Mouse (Mus musculus) MEL (cell line): ENCODE data around the gene Golga1.

Experiments
- BHLHE40 ChIP-seq: IDR thresholded peaks from 2 replicates; pipeline ENCODE4 v1.6.1; 2012; ENCODE audit warnings: low read depth, mild to moderate bottlenecking, inconsistent platforms, low read length, improper control_type of control experiment, borderline replicate concordance
- CTCF ChIP-seq, 3 experiments: IDR thresholded peaks in 2 of 3; conservative IDR thresholded peaks in 1 of 3; 2 replicates each; pipeline ENCODE4 v1.5.1; 2011 to 2012; ENCODE audit warnings: low read length in 3 of 3, low read depth in 2 of 3, mild to moderate bottlenecking in 2 of 3, improper control_type of control experiment in 1 of 3, inconsistent platforms in 1 of 3, mixed read lengths in 1 of 3, moderate library complexity in 1 of 3; ENCODE audit not compliant: control insufficient read depth in 1 of 3, insufficient read depth in 1 of 3, poor library complexity in 1 of 3, severe bottlenecking in 1 of 3
- EP300 ChIP-seq, 2 experiments: IDR thresholded peaks; 2 replicates each; pipeline ENCODE4 v1.6.1; 2011; ENCODE audit warnings: improper control_type of control experiment in 2 of 2, low read length in 2 of 2, low read depth in 1 of 2, mild to moderate bottlenecking in 1 of 2
- GATA1 ChIP-seq: IDR thresholded peaks from 2 replicates; pipeline ENCODE4 v1.6.1; 2011; ENCODE audit warnings: low read depth, low read length, improper control_type of control experiment
- HCFC1 ChIP-seq: IDR thresholded peaks from 2 replicates; pipeline ENCODE4 v1.6.1; 2012; ENCODE audit warnings: low read depth, mild to moderate bottlenecking, inconsistent platforms, low read length, improper control_type of control experiment, moderate library complexity
- MAFK ChIP-seq: IDR thresholded peaks from 2 replicates; pipeline ENCODE4 v1.6.1; 2011; ENCODE audit warnings: low read depth, mild to moderate bottlenecking, low read length, improper control_type of control experiment, borderline replicate concordance
- MAZ ChIP-seq: IDR thresholded peaks from 2 replicates; pipeline ENCODE4 v1.6.1; 2012; ENCODE audit warnings: low read depth, mild to moderate bottlenecking, inconsistent platforms, low read length, improper control_type of control experiment
- POLR2A ChIP-seq, 2 experiments: IDR thresholded peaks; 2 replicates each; pipeline ENCODE4 v1.6.1; 2011 to 2012; ENCODE audit warnings: low read length in 2 of 2, mild to moderate bottlenecking in 2 of 2, control low read depth in 1 of 2, improper control_type of control experiment in 1 of 2, low read depth in 1 of 2, moderate library complexity in 1 of 2; ENCODE audit not compliant: control insufficient read depth in 1 of 2, insufficient read depth in 1 of 2, poor library complexity in 1 of 2
- POLR2AphosphoS2 ChIP-seq: IDR thresholded peaks from 2 replicates; pipeline ENCODE4 v1.6.1; 2011; ENCODE audit warnings: low read length, improper control_type of control experiment
- POLR2AphosphoS5 ChIP-seq: IDR thresholded peaks from 2 replicates; pipeline ENCODE4 v1.6.1; 2012; ENCODE audit warnings: low read depth, borderline replicate concordance, mild to moderate bottlenecking, inconsistent platforms, low read length, moderate library complexity, mixed read lengths
- SMC3 ChIP-seq: IDR thresholded peaks from 2 replicates; pipeline ENCODE4 v1.6.1; 2011; ENCODE audit warnings: low read depth, low read length, improper control_type of control experiment

DNA sequence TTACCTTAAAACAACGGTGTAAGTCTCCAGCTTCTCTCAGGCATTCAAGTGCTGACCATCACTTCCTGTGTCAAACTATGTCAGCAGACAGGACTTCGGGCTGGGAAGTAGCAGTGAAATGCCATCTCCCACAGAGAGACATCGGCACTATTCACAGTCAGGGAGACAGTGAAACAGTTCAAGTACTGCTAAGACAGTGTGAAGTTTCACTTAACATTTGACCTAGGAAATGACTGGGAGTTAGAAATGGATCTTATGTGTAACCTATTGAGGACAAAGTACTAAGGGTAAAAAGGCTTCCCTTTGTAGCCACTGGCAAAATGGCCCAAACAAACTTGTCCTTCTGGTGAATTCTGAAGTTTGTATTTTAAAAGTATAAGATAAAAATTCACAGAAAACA, 17.4 kb upstream of the Golga1 start:
- TF ChIP-seq CTCF (IDR thresholded peaks at IDR 0.05 in 2 of 3, conservative IDR thresholded peaks at IDR 0.05 in 1 of 3; ENCODE audit: control insufficient read depth in 1 of 3, insufficient read depth in 1 of 3, low read depth in 2 of 3, low read length in 3 of 3, poor library complexity in 1 of 3, severe bottlenecking in 1 of 3) = no peak
- TF ChIP-seq BHLHE40 = no peak
- no peak for TF ChIP-seq SMC3
- TF ChIP-seq GATA1 = no peak
- no peak for TF ChIP-seq MAZ
- no peak for TF ChIP-seq MAFK
- no peak for TF ChIP-seq POLR2A (IDR thresholded peaks at IDR 0.05; ENCODE audit: control insufficient read depth in 1 of 2, insufficient read depth in 1 of 2, low read depth in 1 of 2, low read length in 2 of 2, poor library complexity in 1 of 2)
- no peak for TF ChIP-seq POLR2AphosphoS5
- no peak for TF ChIP-seq EP300 (IDR thresholded peaks at IDR 0.05; ENCODE audit: low read depth in 1 of 2, low read length in 2 of 2)
- TF ChIP-seq POLR2AphosphoS2 = no peak
- TF ChIP-seq HCFC1 = no peak
